Mouse (Mus musculus): Measurements from ENCODE around the gene Thra.

DNA sequence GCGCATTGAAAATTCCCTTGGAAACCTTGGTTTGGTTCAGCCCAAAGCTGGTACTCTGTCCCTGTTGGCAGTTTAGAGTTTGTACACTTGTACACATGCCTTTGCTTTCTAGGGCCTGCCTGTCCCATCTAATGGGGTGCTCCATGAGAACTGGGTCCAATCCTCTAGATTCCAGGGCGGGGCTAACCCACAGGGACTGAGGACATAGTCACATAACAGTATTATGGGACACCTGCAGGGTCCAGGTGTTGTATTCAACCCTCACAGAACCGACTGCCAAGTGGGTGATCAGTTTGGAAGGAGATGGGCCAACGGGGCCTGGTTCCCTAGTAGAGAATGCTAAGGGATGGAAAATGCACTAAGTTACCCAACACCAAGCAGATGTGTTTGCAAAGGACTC lies 21.5 kb downstream of the Thra start:
- TF ChIP-seq POLR2A (IDR thresholded peaks at IDR 0.05; ENCODE audit: insufficient read length, low read depth) (no peak), TCF12 (IDR thresholded peaks at IDR 0.05; ENCODE audit: insufficient read depth, poor library complexity, severe bottlenecking) (no peak), CEBPB (IDR thresholded peaks at IDR 0.05; ENCODE audit: insufficient read depth, poor library complexity, severe bottlenecking) (no peak), TCF3 (IDR thresholded peaks at IDR 0.05; ENCODE audit: insufficient read length, low read depth) (no peak), USF1 (IDR thresholded peaks at IDR 0.05; ENCODE audit: low read depth) (no peak)
